Mouse (Mus musculus) myocyte (in vitro differentiated cells): ENCODE measurements at regions not wholly inside any gene's neighbourhood (a gene's known extent, or its start where the extent isn't known, plus 50 kb on each side); places are given as distances from the start of the nearest gene placed in this dataset.

Experiments used
- H3K27me3 ChIP-seq: one replicate; pipeline ENCODE4 v1.6.1; 2011; ENCODE audit not compliant: control insufficient read depth, insufficient read depth, insufficient read length
- H3K36me3 ChIP-seq: one replicate; pipeline ENCODE4 v1.6.1; 2011; ENCODE audit not compliant: control insufficient read depth, insufficient read depth
- H3K4me2 ChIP-seq: one replicate; pipeline ENCODE4 v1.6.1; 2011; ENCODE audit warnings: low read depth, control low read depth
- H3K4me3 ChIP-seq: one replicate; pipeline ENCODE4 v1.5.1; 2011; ENCODE audit warnings: mild to moderate bottlenecking, control low read depth, moderate library complexity
- H3K79me2 ChIP-seq: one replicate; pipeline ENCODE4 v1.6.1; 2011; ENCODE audit not compliant: control insufficient read depth, insufficient read depth
- H3ac ChIP-seq: one replicate; pipeline ENCODE4 v1.6.1; 2011; ENCODE audit not compliant: control insufficient read depth, insufficient read length
- CEBPB ChIP-seq: IDR thresholded peaks from 2 replicates; pipeline ENCODE4 v1.6.1; 2011; ENCODE audit warnings: mild to moderate bottlenecking, moderate library complexity; ENCODE audit not compliant: poor library complexity, insufficient read depth, severe bottlenecking
- E2F4 ChIP-seq: IDR thresholded peaks from one replicate; pipeline ENCODE4 v1.6.1; 2011; ENCODE audit warnings: mild to moderate bottlenecking, control low read depth, moderate library complexity; ENCODE audit not compliant: insufficient read depth
- MAX ChIP-seq: IDR thresholded peaks from one replicate; pipeline ENCODE4 v1.6.1; 2011; ENCODE audit warnings: low read depth, mild to moderate bottlenecking, control low read depth
- MYOD1 ChIP-seq, 3 experiments: IDR thresholded peaks; one replicate each; pipeline ENCODE4 v1.6.1; 2011; ENCODE audit warnings: control low read depth in 2 of 3, low read depth in 2 of 3, mild to moderate bottlenecking in 2 of 3, moderate library complexity in 1 of 3; ENCODE audit not compliant: insufficient read length in 2 of 3, control insufficient read depth in 1 of 3
- MYOG ChIP-seq, 3 experiments: IDR thresholded peaks; one replicate each; pipeline ENCODE4 v1.6.1; 2011; ENCODE audit warnings: control low read depth in 2 of 3, low read depth in 2 of 3, mild to moderate bottlenecking in 2 of 3; ENCODE audit not compliant: insufficient read length in 2 of 3, control insufficient read depth in 1 of 3, insufficient read depth in 1 of 3
- POLR2A ChIP-seq: IDR thresholded peaks from one replicate; pipeline ENCODE4 v1.6.1; 2011; ENCODE audit warnings: low read depth, mild to moderate bottlenecking, control low read depth, moderate library complexity; ENCODE audit not compliant: insufficient read length
- POLR2AphosphoS2 ChIP-seq: IDR thresholded peaks from one replicate; pipeline ENCODE4 v1.6.1; 2011; ENCODE audit warnings: low read depth, control low read depth; ENCODE audit not compliant: insufficient read length
- REST ChIP-seq: IDR thresholded peaks from one replicate; pipeline ENCODE4 v1.6.1; 2011; ENCODE audit warnings: mild to moderate bottlenecking, control low read depth, moderate library complexity; ENCODE audit not compliant: insufficient read depth, insufficient read length
- SRF ChIP-seq: IDR thresholded peaks from one replicate; pipeline ENCODE4 v1.6.1; 2011; ENCODE audit warnings: low read depth; ENCODE audit not compliant: control insufficient read depth, insufficient read length
- TCF12 ChIP-seq: IDR thresholded peaks from one replicate; pipeline ENCODE4 v1.6.1; 2011; ENCODE audit warnings: mild to moderate bottlenecking, control low read depth; ENCODE audit not compliant: poor library complexity, insufficient read depth, severe bottlenecking
- TCF3 ChIP-seq: IDR thresholded peaks from one replicate; pipeline ENCODE4 v1.6.1; 2011; ENCODE audit warnings: low read depth, control low read depth; ENCODE audit not compliant: insufficient read length
- USF1 ChIP-seq: IDR thresholded peaks from one replicate; pipeline ENCODE4 v1.6.1; 2011; ENCODE audit warnings: low read depth, mild to moderate bottlenecking, control low read depth, moderate library complexity

GRCm38 (mm10) chr5:37980692-37981091, 57.9 kb upstream of the Stx18 start:
- Histone ChIP-seq H3ac (no peak overlapping the region), H3K4me2 (no peak overlapping the region), H3K79me2 (no peaks in the 10 kb centered on the region), H3K27me3 (peaks cover 28% of the 10 kb centered on the region), H3K4me3 (no peak overlapping the region), H3K36me3 (no peaks in the 10 kb centered on the region)
- TF ChIP-seq TCF3 (no peak), E2F4 (no peak), REST (no peak), POLR2A (no peak), USF1 (no peak), MYOD1 (IDR thresholded peaks at IDR 0.05; ENCODE audit: control insufficient read depth in 1 of 3, insufficient read length in 2 of 3, low read depth in 2 of 3) (no peak), POLR2AphosphoS2 (no peak), SRF (no peak), MYOG (IDR thresholded peaks at IDR 0.05; ENCODE audit: control insufficient read depth in 1 of 3, insufficient read depth in 1 of 3, insufficient read length in 2 of 3, low read depth in 2 of 3) (no peak)

GRCm38 (mm10) chr5:37976943-37977434, 61.6 kb upstream of the Stx18 start:
- H3K4me3 ChIP-seq = no peak overlapping the region
- no peaks in the 10 kb centered on the region for H3K79me2 ChIP-seq
- no peak overlapping the region for H3ac ChIP-seq
- no peaks in the 10 kb centered on the region for H3K36me3 ChIP-seq
- H3K4me2 ChIP-seq = no peak overlapping the region
- peaks cover 11% of the 10 kb centered on the region for H3K27me3 ChIP-seq
- TF ChIP-seq MAX = no peak
- no peak for TF ChIP-seq CEBPB
- no peak for TF ChIP-seq POLR2A
- no peak for TF ChIP-seq TCF12
- TF ChIP-seq SRF = no peak
- no peak for TF ChIP-seq MYOD1 (IDR thresholded peaks at IDR 0.05; ENCODE audit: control insufficient read depth in 1 of 3, insufficient read length in 2 of 3, low read depth in 2 of 3)
- TF ChIP-seq E2F4 = no peak
- no peak for TF ChIP-seq REST
- TF ChIP-seq TCF3 = no peak
- no peak for TF ChIP-seq MYOG (IDR thresholded peaks at IDR 0.05; ENCODE audit: control insufficient read depth in 1 of 3, insufficient read depth in 1 of 3, insufficient read length in 2 of 3, low read depth in 2 of 3)
- no peak for TF ChIP-seq POLR2AphosphoS2
- no peak for TF ChIP-seq USF1

- Histone ChIP-seq H3ac (no peak overlapping the region), H3K27me3 (peaks cover 31% of the 10 kb centered on the region), H3K4me2 (no peak overlapping the region), H3K4me3 (no peak overlapping the region), H3K36me3 (no peaks in the 10 kb centered on the region), H3K79me2 (no peaks in the 10 kb centered on the region)
- TF ChIP-seq TCF12 (no peak), MAX (no peak), MYOG (IDR thresholded peaks at IDR 0.05; ENCODE audit: control insufficient read depth in 1 of 3, insufficient read depth in 1 of 3, insufficient read length in 2 of 3, low read depth in 2 of 3) (no peak), POLR2AphosphoS2 (no peak), SRF (no peak), MYOD1 (IDR thresholded peaks at IDR 0.05; ENCODE audit: control insufficient read depth in 1 of 3, insufficient read length in 2 of 3, low read depth in 2 of 3) (no peak), TCF3 (no peak), REST (no peak), POLR2A (no peak), E2F4 (no peak), CEBPB (no peak), USF1 (no peak)
Measured at GRCm38 (mm10) chr5:37972980-37973545, 65.5 kb upstream of the Stx18 start.

- Histone ChIP-seq H3ac (no peak overlapping the region), H3K36me3 (no peaks in the 10 kb centered on the region), H3K4me2 (no peak overlapping the region), H3K27me3 (peaks cover 44% of the 10 kb centered on the region), H3K4me3 (no peak overlapping the region), H3K79me2 (no peaks in the 10 kb centered on the region)
- TF ChIP-seq POLR2AphosphoS2 = no peak
- no peak for TF ChIP-seq MYOG (IDR thresholded peaks at IDR 0.05; ENCODE audit: control insufficient read depth in 1 of 3, insufficient read depth in 1 of 3, insufficient read length in 2 of 3, low read depth in 2 of 3)
- TF ChIP-seq E2F4 = no peak
- TF ChIP-seq REST = no peak
- no peak for TF ChIP-seq MAX
- TF ChIP-seq TCF12 = no peak
- no peak for TF ChIP-seq SRF
- no peak for TF ChIP-seq MYOD1 (IDR thresholded peaks at IDR 0.05; ENCODE audit: control insufficient read depth in 1 of 3, insufficient read length in 2 of 3, low read depth in 2 of 3)
- no peak for TF ChIP-seq POLR2A
- TF ChIP-seq TCF3 = no peak
Measured at GRCm38 (mm10) chr5:37971724-37972123, 66.8 kb upstream of the Stx18 start.

- no peak overlapping the region for H3K4me3 ChIP-seq
- H3K79me2 ChIP-seq = no peaks in the 10 kb centered on the region
- H3ac ChIP-seq = no peak overlapping the region
- no peaks in the 10 kb centered on the region for H3K36me3 ChIP-seq
- TF ChIP-seq TCF12 (no peak), SRF (no peak), TCF3 (no peak), E2F4 (no peak), CEBPB (no peak), USF1 (no peak), MYOG (IDR thresholded peaks at IDR 0.05; ENCODE audit: control insufficient read depth in 1 of 3, insufficient read depth in 1 of 3, insufficient read length in 2 of 3, low read depth in 2 of 3) (no peak), REST (no peak), POLR2A (no peak)
- H3K4me2 ChIP-seq = no peak overlapping the region
- H3K27me3 ChIP-seq = peaks cover 63% of the 10 kb centered on the region
Measured at GRCm38 (mm10) chr5:37968596-37968995, 69.9 kb upstream of the Stx18 start.
